Mouse (Mus musculus) CD4-positive, CD25-positive, alpha-beta regulatory T cell, adult 2 months (primary cell): ENCODE measurements around the gene Tmem102.
A peak's percentile ranks its signal among the peaks of the same experiment; 100 is the strongest.

Source experiments
- DNase-seq: peaks from one replicate; pipeline ENCODE4 v3.0.0-alpha.2; 2012; ENCODE audit warnings: low read depth, low spot score

Gene Tmem102

GRCm38 (mm10) chr11:69804972-69805909 is at the start of gene Tmem102:
Gene Tmem102, minus strand, starts transcription at chr11:69805624.
- no peak for DNase-seq

DNA sequence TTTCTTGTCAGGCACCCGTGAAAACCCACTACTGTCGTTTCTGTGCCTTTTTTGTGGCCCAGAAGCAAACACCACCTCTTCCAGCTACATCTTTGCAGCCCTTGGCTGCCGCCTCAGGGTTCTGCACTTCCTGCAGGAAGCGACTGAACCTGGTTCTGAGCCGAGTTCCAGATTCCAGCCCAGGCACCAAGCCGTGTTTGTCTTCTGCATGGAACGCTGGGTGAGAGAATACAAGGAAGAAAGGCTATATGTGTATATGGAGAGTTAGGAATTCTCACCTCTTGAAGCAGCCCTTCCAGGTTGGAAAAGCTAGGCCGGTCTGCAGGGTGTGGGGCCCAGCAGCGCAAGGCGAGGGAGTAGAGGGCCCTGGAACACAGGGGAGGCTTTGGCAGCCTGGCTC is 49.3 kb upstream of the Tmem102 start:
- no peak for DNase-seq

GRCm38 (mm10) chr11:69853994-69854393 is 48.6 kb upstream of the Tmem102 start:
- peak; percentile 45 for DNase-seq

- DNase-seq, result no peak
These were observed 45.3 kb upstream of the Tmem102 start for GRCm38 (mm10) chr11:69850754-69851153.

DNA sequence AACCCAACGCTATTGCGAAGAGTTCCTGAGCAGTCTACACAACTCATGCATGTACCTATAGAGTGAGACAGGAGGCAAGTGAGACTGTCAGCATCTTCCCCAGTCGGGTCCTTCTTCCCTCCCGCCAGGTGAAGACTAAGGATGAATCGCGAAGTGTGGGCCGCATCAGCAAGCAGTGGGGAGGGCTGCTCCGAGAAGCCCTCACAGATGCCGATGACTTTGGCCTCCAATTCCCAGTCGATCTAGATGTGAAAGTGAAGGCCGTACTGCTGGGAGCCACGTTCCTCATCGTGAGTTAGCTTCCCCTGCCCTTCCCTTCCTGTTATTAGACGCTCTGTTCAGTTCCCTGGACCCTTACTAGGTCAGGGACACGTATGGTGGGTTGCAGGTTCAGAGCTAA is 44.5 kb upstream of the Tmem102 start:
- no peak for DNase-seq

GRCm38 (mm10) chr11:69849128-69849527 is 43.7 kb upstream of the Tmem102 start:
- DNase-seq, result no peak

- DNase-seq, result no peak
These were observed 42.6 kb upstream of the Tmem102 start for GRCm38 (mm10) chr11:69848021-69848420.

DNA sequence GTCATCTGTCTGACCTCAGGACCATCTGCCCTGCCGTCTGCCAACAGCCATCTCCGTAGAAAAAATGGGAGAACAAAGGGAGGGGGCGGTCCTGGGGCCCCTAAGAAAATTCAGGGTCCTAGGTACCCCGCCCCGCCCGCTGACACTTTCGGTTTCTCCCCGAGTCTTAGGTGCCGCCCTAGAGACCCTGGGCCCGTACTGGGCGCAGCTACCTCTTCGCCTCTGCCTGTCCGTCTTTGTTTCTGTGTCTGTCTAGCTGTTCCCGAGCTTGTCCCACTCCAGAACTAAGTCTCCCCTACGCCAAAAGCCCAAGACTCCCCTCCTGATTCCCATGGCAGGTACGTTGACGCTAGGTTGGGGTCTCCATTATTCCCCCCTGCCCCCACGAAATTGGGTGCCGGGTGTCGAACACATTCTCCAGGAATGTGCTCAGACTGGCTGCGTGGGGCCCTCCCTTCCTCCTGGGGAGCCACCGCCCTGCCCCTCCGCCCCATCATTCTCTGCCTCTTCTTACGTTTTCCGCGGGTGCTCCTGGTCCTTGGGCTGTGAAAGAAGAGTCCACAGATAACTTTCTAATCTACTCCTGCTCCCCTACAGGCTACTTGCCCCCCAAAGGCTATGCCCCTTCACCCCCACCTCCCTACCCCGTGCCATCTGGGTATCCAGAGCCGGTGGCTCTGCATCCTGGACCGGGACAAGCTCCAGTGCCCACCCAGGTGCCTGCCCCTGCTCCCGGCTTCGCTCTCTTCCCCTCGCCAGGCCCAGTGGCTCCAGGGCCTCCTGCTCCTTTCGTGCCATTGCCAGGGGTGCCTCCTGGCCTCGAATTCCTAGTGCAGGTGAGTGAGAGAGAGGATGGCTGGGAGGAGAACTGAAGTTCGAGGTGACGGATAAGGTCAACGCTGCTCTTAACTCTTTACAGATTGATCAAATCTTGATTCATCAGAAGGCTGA is 41.6 kb upstream of the Tmem102 start:
- DNase-seq, result peak; percentile 75

- peak; percentile 89 for DNase-seq
These were observed 40.8 kb upstream of the Tmem102 start, which contains the start of gene Plscr3 for GRCm38 (mm10) chr11:69846198-69846680. Gene Plscr3, plus strand, starts transcription at chr11:69846376.

GRCm38 (mm10) chr11:69838714-69839104 is 33.3 kb upstream of the Tmem102 start:
- no peak for DNase-seq

GRCm38 (mm10) chr11:69837952-69838713 is 32.7 kb upstream of the Tmem102 start, which contains the start of gene Tmem256:
Gene Tmem256, plus strand, starts transcription at chr11:69838514.
- peak; percentile 96 for DNase-seq

DNA sequence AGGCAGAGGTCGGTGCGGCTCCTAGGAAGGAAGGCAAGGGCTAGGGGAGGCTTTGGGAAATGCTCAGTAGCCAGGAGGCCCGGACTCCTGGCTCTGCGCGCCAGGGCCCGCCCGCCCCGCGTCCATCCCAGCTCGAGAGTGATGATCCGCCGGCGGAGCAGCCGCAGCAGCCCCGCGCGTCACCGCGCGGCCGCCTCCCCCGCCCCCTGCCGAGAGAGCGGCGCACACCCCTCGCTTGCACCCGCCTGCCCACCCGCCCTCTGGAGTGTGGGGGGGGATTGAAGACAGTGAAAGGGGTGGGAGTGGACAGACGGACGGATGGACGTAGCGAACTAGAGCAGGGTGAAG is 32.2 kb upstream of the Tmem102 start, which contains the start of gene Nlgn2:
Nlgn2 (minus strand) TSS at position 181 of the 348 bp plus-strand sequence.
- peak; percentile 82 for DNase-seq

GRCm38 (mm10) chr11:69836703-69837576 is 31.5 kb upstream of the Tmem102 start:
- peak; percentile 37 for DNase-seq

- peak; percentile 25 for DNase-seq
These were observed 30.5 kb upstream of the Tmem102 start for GRCm38 (mm10) chr11:69835966-69836335.

DNA sequence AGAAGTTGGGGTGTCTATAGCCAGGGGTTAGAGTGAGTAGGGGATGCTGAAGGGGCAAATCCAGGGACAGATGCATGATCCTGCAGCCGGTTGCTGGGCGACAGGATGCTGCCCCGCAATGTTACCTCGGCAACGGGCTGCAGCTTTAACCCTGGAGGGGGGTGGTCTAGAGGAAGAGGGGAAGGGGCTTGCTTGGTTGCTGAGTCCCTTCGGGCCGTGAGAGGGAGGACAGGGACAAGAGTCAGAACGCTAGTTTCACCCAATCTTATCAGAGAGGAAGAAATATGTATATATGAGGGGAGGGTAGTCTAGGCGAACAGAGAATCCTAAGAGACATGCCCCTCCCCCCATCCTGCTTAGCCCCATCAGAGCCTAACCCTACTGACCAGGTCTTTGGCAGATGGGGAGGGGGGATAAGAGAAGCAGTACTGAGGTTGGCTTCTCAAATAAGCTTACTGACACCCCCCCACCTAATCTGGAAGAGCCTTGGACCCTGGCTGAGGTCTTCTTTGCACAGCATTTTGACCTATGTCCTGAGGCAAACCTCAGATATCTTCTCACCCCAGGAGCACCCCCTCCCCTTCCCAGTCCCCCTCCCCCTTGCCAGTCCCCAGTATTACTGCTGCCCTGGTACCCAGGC is 30.0 kb upstream of the Tmem102 start:
- peak; percentile 26 for DNase-seq

DNA sequence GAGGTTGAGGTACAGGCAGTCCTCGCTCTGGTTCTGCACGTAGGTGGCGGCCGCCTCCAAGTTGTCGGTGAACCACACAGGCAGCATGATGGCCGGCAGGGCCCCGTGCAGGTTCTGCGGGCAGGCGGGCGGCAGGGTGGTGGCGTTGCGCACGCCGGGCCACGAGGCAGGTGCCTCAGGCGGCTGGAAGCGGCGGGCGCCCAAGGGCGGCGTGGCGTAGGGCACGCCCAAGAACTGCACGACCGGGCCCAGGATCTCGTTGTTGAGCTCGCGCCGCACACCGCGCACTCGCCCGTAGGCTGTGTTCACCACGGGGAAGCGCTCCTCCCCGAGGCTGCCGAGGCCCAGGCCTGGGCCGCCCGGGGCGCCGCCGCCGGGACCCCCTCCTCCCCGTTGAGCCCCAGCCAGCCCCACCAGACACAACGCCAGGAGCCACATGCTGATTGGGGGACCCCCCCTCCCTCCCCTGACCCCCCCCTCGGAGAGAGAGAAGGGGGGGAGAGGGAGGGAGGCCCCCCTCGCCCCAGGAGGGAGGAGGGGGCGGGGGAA is 28.7 kb upstream of the Tmem102 start:
- peak; percentile 78 for DNase-seq

DNA sequence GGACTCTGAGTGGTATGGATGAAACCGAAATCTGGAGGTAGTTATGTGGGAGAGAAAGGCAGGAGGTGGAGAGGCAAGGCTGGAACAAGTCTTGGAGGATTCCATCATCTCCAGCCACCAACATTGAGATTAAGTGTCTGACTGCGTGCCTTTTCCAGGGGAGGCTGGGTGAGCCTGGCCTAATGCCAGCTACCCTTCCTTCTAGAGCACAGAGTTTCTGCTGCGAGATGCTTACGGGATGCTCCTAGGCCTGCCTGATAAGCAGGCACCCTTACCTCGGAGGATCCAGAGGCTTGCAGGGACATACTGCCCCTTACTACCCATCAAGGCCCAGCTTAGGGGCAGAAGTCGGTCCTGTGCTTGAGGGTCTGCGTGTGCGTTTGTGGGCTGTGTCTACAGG is 28.1 kb upstream of the Tmem102 start:
- DNase-seq, result no peak

DNA sequence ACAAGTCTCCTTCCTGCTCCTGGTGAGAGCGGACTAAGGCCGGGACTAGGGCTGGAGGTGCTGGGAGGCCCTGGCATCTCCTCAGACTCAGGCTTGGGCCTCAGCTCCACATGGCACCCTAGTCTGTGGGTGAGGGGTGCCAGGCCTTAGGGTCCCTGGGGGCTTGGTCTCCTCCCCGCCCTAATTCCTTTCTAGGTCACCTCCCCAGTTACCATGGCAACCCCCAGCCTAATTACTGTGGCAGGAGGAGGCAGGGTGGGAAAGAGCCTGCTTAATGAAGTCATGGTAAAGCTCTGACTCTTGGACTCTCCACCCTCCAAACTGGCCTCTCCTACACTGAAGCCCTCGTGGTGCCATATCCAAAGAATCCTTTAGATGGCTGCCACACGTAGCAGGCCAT is 23.4 kb upstream of the Tmem102 start:
- no peak for DNase-seq

DNA sequence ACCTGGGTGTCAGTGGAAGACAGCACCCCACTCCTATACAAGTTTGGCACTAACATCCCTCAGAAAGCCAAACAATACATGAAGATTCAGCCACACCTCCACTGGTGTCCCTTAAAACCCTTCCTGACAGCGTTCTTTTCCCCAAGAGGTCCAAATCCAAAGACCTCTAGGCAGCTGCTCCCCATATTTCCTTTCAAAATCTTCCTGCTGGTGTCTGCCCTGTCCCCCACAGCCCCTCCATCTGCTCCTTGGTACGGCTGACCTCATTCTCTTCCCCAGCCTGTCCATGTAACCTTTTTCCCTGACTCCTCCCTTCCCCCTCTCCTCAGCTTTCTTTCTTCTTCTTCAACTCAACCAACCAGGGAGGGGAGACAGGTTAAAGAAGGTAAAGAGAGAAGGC is 18.0 kb upstream of the Tmem102 start:
- no peak for DNase-seq
